Mouse (Mus musculus): ENCODE results near the gene Pp2d1. TPM values are rescaled to one million over a fixed set of nuclear protein-coding genes. Genes with fewer than 3 reads are reported as not detected.

The Pp2d1 gene
- total RNA-seq, 2 experiments from 2014 or later: not detected

GRCm38 (mm10) chr17:53488291-53489006 is 50.8 kb downstream of the Pp2d1 start:
- peak; percentile 98 for ATAC-seq (replicated peaks; ENCODE audit: poor library complexity, severe bottlenecking)

DNA sequence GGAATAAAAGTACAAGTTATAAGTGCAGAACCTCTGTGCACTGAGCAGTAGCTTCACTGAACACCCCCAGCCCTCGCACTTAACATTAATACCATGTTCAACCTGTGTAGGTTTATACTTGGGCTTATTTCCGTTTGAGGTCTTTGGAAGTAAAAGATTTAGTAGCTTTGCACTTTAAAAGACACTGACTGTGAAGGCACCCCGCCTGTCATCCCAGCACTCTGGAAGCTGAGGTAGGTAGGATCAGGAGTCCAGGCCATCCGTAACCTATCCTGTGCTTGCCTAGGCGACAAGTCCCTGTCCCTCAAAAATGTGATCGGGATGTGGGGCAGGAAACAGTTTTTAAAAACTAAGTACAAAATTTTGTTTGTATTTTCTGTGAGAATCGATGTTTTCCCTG is 58.8 kb downstream of the Pp2d1 start:
- no peak for ATAC-seq (replicated peaks; ENCODE audit: poor library complexity, severe bottlenecking)

- ATAC-seq (replicated peaks; ENCODE audit: poor library complexity, severe bottlenecking): peak; percentile 20
These were observed 59.6 kb downstream of the Pp2d1 start for GRCm38 (mm10) chr17:53479604-53480041.

DNA sequence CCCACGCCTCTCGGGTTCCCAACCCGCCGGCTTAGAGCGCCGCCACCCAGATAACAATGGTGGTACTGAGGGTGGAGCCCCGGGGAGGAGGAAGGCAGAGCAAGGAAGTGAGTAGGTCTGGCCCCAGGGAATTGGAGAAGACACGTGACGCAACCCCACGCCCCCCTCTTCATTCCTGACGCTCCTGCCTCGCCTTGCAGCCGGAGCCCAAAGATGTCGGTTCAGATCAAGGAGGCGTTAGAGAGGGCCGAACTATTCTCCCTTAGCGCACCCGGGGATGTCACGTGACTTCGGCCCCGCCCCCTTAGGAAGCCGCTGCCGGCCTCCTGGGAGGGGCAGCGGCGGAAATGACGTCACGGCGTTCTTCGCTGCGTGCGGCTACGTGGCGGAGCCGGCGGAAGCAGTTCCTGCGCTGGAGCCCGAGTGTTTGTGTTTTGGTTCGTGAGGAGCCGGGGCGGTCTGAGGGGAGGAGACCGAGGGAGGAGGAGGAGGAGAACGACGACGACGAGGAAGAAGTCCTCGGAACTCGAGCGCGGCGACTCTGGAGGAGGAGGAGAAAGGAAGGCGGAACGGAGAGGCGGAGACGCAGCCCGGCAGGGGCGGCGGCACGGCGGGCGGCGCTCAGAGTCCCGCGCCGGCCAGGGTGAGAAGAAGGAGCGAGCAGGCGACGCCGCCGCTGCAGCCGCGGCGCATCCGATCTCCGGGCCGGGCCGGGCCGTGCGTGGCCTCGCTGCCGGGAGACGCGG is 60.2 kb downstream of the Pp2d1 start, which contains the start of gene Rab5a:
Rab5a (plus strand) TSS at position 377 of the 746 bp plus-strand sequence.
- ATAC-seq (replicated peaks; ENCODE audit: poor library complexity, severe bottlenecking): peak; percentile 83

GRCm38 (mm10) chr17:53478066-53478857 is 61.0 kb downstream of the Pp2d1 start:
- no peak; the same call in 1 of the 2 replicates for ATAC-seq (replicated peaks; ENCODE audit: poor library complexity, severe bottlenecking)

GRCm38 (mm10) chr17:53468697-53469096 is 70.6 kb downstream of the Pp2d1 start:
- ATAC-seq (replicated peaks; ENCODE audit: poor library complexity, severe bottlenecking): peak; percentile 68

DNA sequence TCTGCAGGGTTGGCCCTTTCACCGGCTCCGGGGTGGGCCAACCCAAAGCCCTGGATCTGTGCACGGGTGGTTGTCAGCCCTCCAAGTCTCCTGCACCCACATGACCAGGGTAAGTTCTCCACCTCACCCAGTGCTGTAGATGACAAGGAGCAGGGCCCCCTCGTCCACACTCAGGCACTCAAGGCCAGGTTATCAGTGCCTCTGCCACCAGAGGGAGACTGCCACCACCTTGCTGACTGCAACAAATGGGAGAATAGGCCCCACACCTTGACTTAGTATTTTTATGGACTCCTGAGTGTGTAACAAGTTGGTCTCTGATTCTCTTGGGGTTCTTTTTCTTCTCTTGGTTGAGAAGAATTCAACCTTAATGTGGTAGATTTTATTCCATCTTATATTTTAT is 73.7 kb downstream of the Pp2d1 start:
- peak; percentile 40 for ATAC-seq (replicated peaks; ENCODE audit: poor library complexity, severe bottlenecking)

DNA sequence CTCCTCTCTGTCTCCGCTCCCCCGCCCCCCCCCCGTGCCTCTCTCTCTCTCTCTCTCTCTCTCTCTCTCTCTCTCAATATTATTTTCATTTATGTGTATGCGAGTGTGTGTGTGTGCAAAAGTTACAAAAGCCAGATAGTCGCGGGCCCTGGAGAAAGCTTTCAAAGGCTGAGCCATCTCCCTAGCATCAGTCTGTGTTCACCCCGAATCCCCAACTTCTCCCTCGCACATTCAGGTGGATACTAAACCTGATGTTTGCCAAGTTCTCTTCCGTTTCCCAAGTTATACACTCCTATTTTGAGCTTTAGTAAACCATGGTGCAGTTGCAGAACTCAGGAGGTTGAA is 75.8 kb downstream of the Pp2d1 start:
- ATAC-seq (replicated peaks; ENCODE audit: poor library complexity, severe bottlenecking): no peak

DNA sequence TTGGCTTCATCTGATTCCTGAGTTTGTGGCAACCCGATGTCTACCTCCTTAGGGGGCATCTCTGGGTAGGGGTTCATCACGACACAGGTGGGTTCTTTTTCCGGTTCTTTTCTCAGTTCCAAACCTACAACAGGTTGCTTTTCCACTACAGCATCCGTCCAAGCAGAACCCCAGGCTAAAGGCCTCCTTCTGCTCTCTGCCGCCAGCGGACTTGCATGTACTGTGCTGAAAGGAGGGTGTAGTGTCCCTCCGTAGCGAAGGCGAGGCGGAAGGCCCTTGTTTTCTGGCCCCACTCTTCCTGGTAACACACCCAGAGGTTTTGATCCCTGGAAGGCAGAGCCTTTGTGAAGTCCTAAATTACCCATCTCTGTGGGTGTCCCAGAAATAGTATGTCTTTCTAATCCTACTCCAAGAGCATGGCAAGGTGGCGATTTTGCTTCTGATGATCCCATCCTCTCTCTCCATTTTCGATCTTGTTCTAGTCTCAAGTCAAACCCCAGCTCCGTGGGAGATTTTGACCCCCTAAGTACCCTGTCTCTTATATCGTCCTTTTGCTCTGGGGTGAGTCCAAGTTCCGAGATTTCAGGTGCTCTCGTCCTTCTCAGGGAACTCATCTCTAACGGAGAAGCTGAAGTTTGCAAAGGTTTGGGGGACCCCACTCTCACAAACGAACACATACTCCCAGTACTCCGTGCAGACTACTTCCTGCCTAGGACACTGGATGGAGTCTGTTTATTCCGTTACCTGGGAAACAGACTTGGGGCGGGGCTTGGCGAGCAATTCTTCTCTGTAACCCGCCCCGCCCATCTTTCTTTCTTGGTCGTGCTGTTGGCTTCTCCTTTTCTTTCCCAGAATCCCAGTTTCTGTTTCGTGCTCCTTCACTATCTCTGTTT is 76.4 kb downstream of the Pp2d1 start, which contains the start of gene Efhb:
Efhb (minus strand) TSS at position 719 of the 893 bp plus-strand sequence.
- peak; percentile 98 for ATAC-seq (replicated peaks; ENCODE audit: poor library complexity, severe bottlenecking)

Other genes with a start within 250 kb of the Pp2d1 start
- not detected in 2 replicates for gene Efhb, start 76.1 kb downstream of the Pp2d1 start, total RNA-seq (2014; fragmentation: Nextera tagmentation)
- gene Efhb, start 76.1 kb downstream of the Pp2d1 start, total RNA-seq (2017): not detected in 2 replicates
- gene Rab5a, start 60.2 kb downstream of the Pp2d1 start, total RNA-seq (2014; fragmentation: Nextera tagmentation): 29.6 and 38.1 TPM in 2 replicates
- gene Rab5a, start 60.2 kb downstream of the Pp2d1 start, total RNA-seq (2017): 53.5 and 55.0 TPM in 2 replicates
- 35.1 and 51.5 TPM in 2 replicates for gene Kat2b, start 27.4 kb upstream of the Pp2d1 start, total RNA-seq (2014; fragmentation: Nextera tagmentation)
- 30.5 and 35.9 TPM in 2 replicates for gene Kat2b, start 27.4 kb upstream of the Pp2d1 start, total RNA-seq (2017)
- 16.8 and 26.3 TPM in 2 replicates for gene Sgo1, start 149.9 kb upstream of the Pp2d1 start, total RNA-seq (2014; fragmentation: Nextera tagmentation)
- gene Sgo1, start 149.9 kb upstream of the Pp2d1 start, total RNA-seq (2017): 36.6 and 60.1 TPM in 2 replicates